ENCODE assay signal across 22 mouse cellular contexts in genomic region chr14:107068592-107068991, GRCm38 (mm10).
DNase-seq lines count a peak whose midpoint lies in the region; ATAC-seq and TF ChIP-seq lines count a peak whose summit lies in the region.
"Had no signal": no experiment of that assay in that cellular context is flagged by ENCODE, and none has a peak within 500 bp of the region (broad histone marks: within the 10 kb centered on the region; RNA-seq: fewer than 3 reads in every experiment).

No protein-coding gene starts in this region.

- H3K9me3 ChIP-seq in forebrain, embryonic 11.5 days (ENCODE audit: control insufficient read depth, low read length), result no peaks in the 10 kb centered on the region
- H3K9me3 ChIP-seq in forebrain, embryonic 10.5 days, result no peaks in the 10 kb centered on the region
- no peaks in the 10 kb centered on the region for H3K9me3 ChIP-seq in forebrain, embryonic 12.5 days
- H3K9me3 ChIP-seq in forebrain, embryonic 15.5 days, result no peaks in the 10 kb centered on the region
- H3K9me3 ChIP-seq: G1E had no signal

- no peaks in the 10 kb centered on the region for H3K27me3 ChIP-seq in forebrain, embryonic 11.5 days (ENCODE audit: control insufficient read depth, insufficient read depth, low read length)
- no peaks in the 10 kb centered on the region for H3K27me3 ChIP-seq in forebrain, embryonic 10.5 days (ENCODE audit: poor library complexity, severe bottlenecking)
- H3K27me3 ChIP-seq in forebrain, embryonic 12.5 days, result no peaks in the 10 kb centered on the region
- H3K27me3 ChIP-seq in forebrain, embryonic 15.5 days, result no peaks in the 10 kb centered on the region
- H3K27me3 ChIP-seq: CH12.LX, Patski had no signal

- no peak overlapping the region for H3K9ac ChIP-seq in forebrain, embryonic 11.5 days (ENCODE audit: low read length)
- H3K9ac ChIP-seq in forebrain, embryonic 12.5 days, result no peak overlapping the region
- no peak overlapping the region for H3K9ac ChIP-seq in forebrain, embryonic 15.5 days (replicated peaks)

- H3K36me3 ChIP-seq in forebrain, embryonic 11.5 days (ENCODE audit: control insufficient read depth, insufficient read depth, low read length), result no peaks in the 10 kb centered on the region
- no peaks in the 10 kb centered on the region for H3K36me3 ChIP-seq in forebrain, embryonic 10.5 days (replicated peaks)
- no peaks in the 10 kb centered on the region for H3K36me3 ChIP-seq in forebrain, embryonic 12.5 days (replicated peaks)
- no peaks in the 10 kb centered on the region for H3K36me3 ChIP-seq in forebrain, embryonic 15.5 days
- H3K36me3 ChIP-seq: G1E had no signal

- no peak overlapping the region for H3K4me3 ChIP-seq in forebrain, embryonic 11.5 days (ENCODE audit: low read depth, low read length)
- no peak overlapping the region for H3K4me3 ChIP-seq in forebrain, embryonic 10.5 days
- no peak overlapping the region for H3K4me3 ChIP-seq in forebrain, embryonic 12.5 days (replicated peaks)
- no peak overlapping the region for H3K4me3 ChIP-seq in forebrain, embryonic 15.5 days

- no peak overlapping the region for H3K27ac ChIP-seq in forebrain, embryonic 11.5 days (ENCODE audit: low read depth, low read length)
- H3K27ac ChIP-seq in forebrain, embryonic 10.5 days, result no peak overlapping the region
- no peak overlapping the region for H3K27ac ChIP-seq in forebrain, embryonic 12.5 days
- no peak overlapping the region for H3K27ac ChIP-seq in forebrain, embryonic 15.5 days (replicated peaks)

- DNase-seq in forebrain, embryonic 11.5 days (ENCODE audit: low spot score), result no peak
- DNase-seq in forebrain, embryonic 10.5 days (ENCODE audit: extremely low spot score, low spot score), result no peak
- peak; percentile 13 for DNase-seq in brain, embryonic 14.5 days (ENCODE audit: low read depth)
- no peak for DNase-seq in layer of hippocampus, adult 11-12 months (ENCODE audit: low spot score)
- DNase-seq: adrenal gland, adult 2 months; adrenal gland, adult 8-10 months; adrenal gland, postnatal 10 days; adrenal gland, postnatal 14 days; adrenal gland, postnatal 25 days; adrenal gland, postnatal 36 days; B cell, adult 2 months; cerebellum, adult 11 months; cerebellum, adult 11-12 months; cerebellum, adult 18-20 months; cerebellum, adult 2 months had no signal

- no peak for TF ChIP-seq POLR2A in brain, embryonic 14.5 days (IDR thresholded peaks at IDR 0.05; ENCODE audit: borderline replicate concordance, extremely low read depth, insufficient read depth, insufficient read length, poor library complexity, severe bottlenecking)

- peak; percentile 57 for ATAC-seq in forebrain, embryonic 11.5 days (replicated peaks; ENCODE audit: low FRiP score)
- ATAC-seq in forebrain, embryonic 12.5 days (ENCODE audit: low FRiP score), result peak; percentile 64; the same call in 1 of the 2 replicates
- ATAC-seq in forebrain, embryonic 15.5 days (replicated peaks), result no peak
- ATAC-seq: activated CD4-positive, CD25-positive, alpha-beta regulatory T cell, adult 4 months; CD4-positive, CD25-positive, alpha-beta regulatory T cell, adult 4 months; Patski had no signal

- H3K4me2 ChIP-seq in forebrain, embryonic 11.5 days (ENCODE audit: low read depth, low read length, severe bottlenecking), result no peak overlapping the region
- no peak overlapping the region for H3K4me2 ChIP-seq in forebrain, embryonic 12.5 days
- H3K4me2 ChIP-seq in forebrain, embryonic 15.5 days (replicated peaks), result no peak overlapping the region

- TF ChIP-seq CTCF in brain, embryonic 14.5 days (IDR thresholded peaks at IDR 0.05; ENCODE audit: borderline replicate concordance, extremely low read depth, insufficient read depth, insufficient read length), result no peak

- H3K4me1 ChIP-seq in forebrain, embryonic 11.5 days (replicated peaks; ENCODE audit: control insufficient read depth, insufficient read depth, low read length), result no peaks in the 10 kb centered on the region; the same call in 1 of the 2 replicates
- peaks cover 37% of the 10 kb centered on the region for H3K4me1 ChIP-seq in forebrain, embryonic 10.5 days
- no peaks in the 10 kb centered on the region; the same call in 1 of the 2 replicates for H3K4me1 ChIP-seq in forebrain, embryonic 12.5 days
- no peaks in the 10 kb centered on the region for H3K4me1 ChIP-seq in forebrain, embryonic 15.5 days
